Mouse (Mus musculus): ENCODE results near the gene Ccr8. TPM values are rescaled to one million over a fixed set of nuclear protein-coding genes. Genes with fewer than 3 reads are reported as not detected.

Ccr8 gene
- polyA plus RNA-seq, 1 experiment, result not detected

DNA sequence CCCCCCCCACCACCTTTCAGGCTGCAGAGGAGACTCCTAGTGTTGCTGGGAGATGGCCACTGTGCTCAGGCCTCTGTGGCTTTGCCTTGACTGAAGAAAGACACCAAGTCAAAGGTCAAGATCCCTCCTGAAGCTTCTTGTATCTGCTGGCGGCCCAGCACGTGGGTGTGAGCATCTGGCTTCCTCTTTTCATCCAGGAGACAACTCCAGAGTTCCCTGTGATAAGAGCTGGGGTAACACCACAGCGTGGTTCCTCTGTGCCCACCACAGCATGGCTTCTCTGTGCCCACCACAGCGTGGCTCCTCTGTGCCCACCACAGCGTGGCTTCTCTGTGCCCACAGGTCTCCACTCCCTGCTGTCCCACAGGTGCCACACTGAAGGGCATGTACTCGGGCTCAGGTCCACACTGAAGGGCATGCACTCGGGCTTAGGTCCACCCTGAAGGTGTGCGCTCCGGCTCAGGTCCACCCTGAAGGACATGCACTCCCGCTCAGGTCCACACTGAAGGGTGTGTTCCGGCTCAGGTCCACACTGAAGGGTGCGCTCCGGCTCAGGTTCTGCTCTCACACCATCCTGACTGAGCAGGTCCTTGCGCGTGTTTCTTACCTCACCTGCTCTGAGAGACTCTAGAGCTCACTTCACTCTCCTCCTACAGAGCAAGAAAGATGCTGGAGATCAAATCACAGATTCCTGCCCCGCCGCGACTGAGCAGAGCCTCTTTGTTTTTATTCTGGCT, 8.6 kb upstream of the Ccr8 start:
- Histone ChIP-seq H3K36me3 (ENCODE audit: control insufficient read depth, insufficient read depth) (no peaks in the 10 kb centered on the region), H3ac (ENCODE audit: control insufficient read depth, insufficient read length) (no peak overlapping the region), H3K79me2 (ENCODE audit: control insufficient read depth, insufficient read depth) (no peaks in the 10 kb centered on the region), H3K4me3 (no peak overlapping the region), H3K27me3 (ENCODE audit: control insufficient read depth, insufficient read depth, insufficient read length) (peaks cover 5% of the 10 kb centered on the region), H3K4me2 (ENCODE audit: low read depth) (no peak overlapping the region)
- TF ChIP-seq USF1 (IDR thresholded peaks at IDR 0.05; ENCODE audit: low read depth) (no peak), REST (IDR thresholded peaks at IDR 0.05; ENCODE audit: insufficient read depth, insufficient read length) (no peak), MYOD1 (IDR thresholded peaks at IDR 0.05; ENCODE audit: control insufficient read depth in 1 of 3, insufficient read length in 2 of 3, low read depth in 2 of 3) (no peak), MYOG (IDR thresholded peaks at IDR 0.05; ENCODE audit: control insufficient read depth in 1 of 3, insufficient read depth in 1 of 3, insufficient read length in 2 of 3, low read depth in 2 of 3) (no peak), MAX (IDR thresholded peaks at IDR 0.05; ENCODE audit: low read depth) (no peak), SRF (IDR thresholded peaks at IDR 0.05; ENCODE audit: control insufficient read depth, insufficient read length, low read depth) (no peak), E2F4 (IDR thresholded peaks at IDR 0.05; ENCODE audit: insufficient read depth) (no peak), POLR2A (IDR thresholded peaks at IDR 0.05; ENCODE audit: insufficient read length, low read depth) (no peak), TCF3 (IDR thresholded peaks at IDR 0.05; ENCODE audit: insufficient read length, low read depth) (no peak), POLR2AphosphoS2 (IDR thresholded peaks at IDR 0.05; ENCODE audit: insufficient read length, low read depth) (no peak), TCF12 (IDR thresholded peaks at IDR 0.05; ENCODE audit: insufficient read depth, poor library complexity, severe bottlenecking) (no peak), CEBPB (IDR thresholded peaks at IDR 0.05; ENCODE audit: insufficient read depth, poor library complexity, severe bottlenecking) (no peak)

DNA sequence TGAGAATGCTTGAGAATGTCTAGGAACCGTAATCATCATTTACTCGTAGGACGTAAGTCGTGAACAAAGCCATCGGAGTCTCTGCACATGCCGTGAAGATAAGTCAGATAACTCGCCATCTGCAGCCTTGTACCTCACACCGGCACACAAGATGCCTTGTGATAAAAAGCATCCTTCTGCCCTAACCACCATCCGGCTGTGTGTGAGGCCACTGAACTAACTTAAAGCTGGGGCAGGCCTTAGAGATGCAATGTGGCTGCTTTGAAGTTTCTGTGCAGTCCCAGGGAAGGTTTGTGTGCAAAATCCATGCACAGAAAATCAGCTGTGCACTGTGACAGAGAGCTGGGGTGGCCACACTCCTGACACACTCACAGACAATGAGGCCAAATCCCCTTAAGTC, 7.5 kb upstream of the Ccr8 start:
- H3K79me2 ChIP-seq (ENCODE audit: control insufficient read depth, insufficient read depth), result no peaks in the 10 kb centered on the region

DNA sequence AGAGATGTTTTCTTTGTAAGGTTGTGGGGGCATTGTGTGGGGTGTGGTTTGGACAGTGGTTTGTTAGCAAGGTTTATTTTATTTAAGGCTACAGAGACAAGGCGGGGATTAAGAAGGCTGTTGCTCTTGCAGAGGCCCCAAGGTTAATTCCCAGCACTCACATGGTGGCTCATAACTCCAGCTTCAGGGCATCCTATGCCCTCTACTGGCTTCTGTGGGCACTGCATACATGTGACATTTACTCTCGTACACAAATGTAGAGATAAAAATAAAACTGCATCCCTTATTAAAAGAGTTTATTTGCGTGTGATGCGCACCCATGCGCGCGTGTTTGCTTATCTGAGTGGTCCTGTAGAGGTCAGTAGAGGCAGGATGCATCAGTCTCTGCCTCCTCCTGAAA, 2.8 kb upstream of the Ccr8 start:
- Histone ChIP-seq H3K4me2 (ENCODE audit: low read depth) (no peak overlapping the region), H3K79me2 (ENCODE audit: control insufficient read depth, insufficient read depth) (no peaks in the 10 kb centered on the region), H3K36me3 (ENCODE audit: control insufficient read depth, insufficient read depth) (no peaks in the 10 kb centered on the region), H3K27me3 (ENCODE audit: control insufficient read depth, insufficient read depth, insufficient read length) (no peaks in the 10 kb centered on the region), H3ac (ENCODE audit: control insufficient read depth, insufficient read length) (no peak overlapping the region), H3K4me3 (no peak overlapping the region)
- TF ChIP-seq MAX (IDR thresholded peaks at IDR 0.05; ENCODE audit: low read depth), result no peak
- TF ChIP-seq E2F4 (IDR thresholded peaks at IDR 0.05; ENCODE audit: insufficient read depth), result no peak
- no peak for TF ChIP-seq POLR2AphosphoS2 (IDR thresholded peaks at IDR 0.05; ENCODE audit: insufficient read length, low read depth)
- no peak for TF ChIP-seq REST (IDR thresholded peaks at IDR 0.05; ENCODE audit: insufficient read depth, insufficient read length)
- TF ChIP-seq MYOD1 (IDR thresholded peaks at IDR 0.05; ENCODE audit: control insufficient read depth in 1 of 3, insufficient read length in 2 of 3, low read depth in 2 of 3), result no peak
- no peak for TF ChIP-seq SRF (IDR thresholded peaks at IDR 0.05; ENCODE audit: control insufficient read depth, insufficient read length, low read depth)
- TF ChIP-seq CEBPB (IDR thresholded peaks at IDR 0.05; ENCODE audit: insufficient read depth, poor library complexity, severe bottlenecking), result no peak
- no peak for TF ChIP-seq USF1 (IDR thresholded peaks at IDR 0.05; ENCODE audit: low read depth)
- no peak for TF ChIP-seq MYOG (IDR thresholded peaks at IDR 0.05; ENCODE audit: control insufficient read depth in 1 of 3, insufficient read depth in 1 of 3, insufficient read length in 2 of 3, low read depth in 2 of 3)
- TF ChIP-seq TCF12 (IDR thresholded peaks at IDR 0.05; ENCODE audit: insufficient read depth, poor library complexity, severe bottlenecking), result no peak
- no peak for TF ChIP-seq TCF3 (IDR thresholded peaks at IDR 0.05; ENCODE audit: insufficient read length, low read depth)
- TF ChIP-seq POLR2A (IDR thresholded peaks at IDR 0.05; ENCODE audit: insufficient read length, low read depth), result no peak

More for the DNA sequence above, 7.5 kb upstream of the Ccr8 start:
- Histone ChIP-seq H3K36me3 (ENCODE audit: control insufficient read depth, insufficient read depth) (no peaks in the 10 kb centered on the region), H3K4me2 (ENCODE audit: low read depth) (no peak overlapping the region), H3ac (ENCODE audit: control insufficient read depth, insufficient read length) (no peak overlapping the region), H3K4me3 (no peak overlapping the region), H3K27me3 (ENCODE audit: control insufficient read depth, insufficient read depth, insufficient read length) (peaks cover 5% of the 10 kb centered on the region)
- TF ChIP-seq MAX (IDR thresholded peaks at IDR 0.05; ENCODE audit: low read depth) (no peak), USF1 (IDR thresholded peaks at IDR 0.05; ENCODE audit: low read depth) (no peak), MYOD1 (IDR thresholded peaks at IDR 0.05; ENCODE audit: control insufficient read depth in 1 of 3, insufficient read length in 2 of 3, low read depth in 2 of 3) (no peak), CEBPB (IDR thresholded peaks at IDR 0.05; ENCODE audit: insufficient read depth, poor library complexity, severe bottlenecking) (no peak), POLR2AphosphoS2 (IDR thresholded peaks at IDR 0.05; ENCODE audit: insufficient read length, low read depth) (no peak), TCF3 (IDR thresholded peaks at IDR 0.05; ENCODE audit: insufficient read length, low read depth) (no peak), MYOG (IDR thresholded peaks at IDR 0.05; ENCODE audit: control insufficient read depth in 1 of 3, insufficient read depth in 1 of 3, insufficient read length in 2 of 3, low read depth in 2 of 3) (no peak), REST (IDR thresholded peaks at IDR 0.05; ENCODE audit: insufficient read depth, insufficient read length) (no peak), POLR2A (IDR thresholded peaks at IDR 0.05; ENCODE audit: insufficient read length, low read depth) (no peak), E2F4 (IDR thresholded peaks at IDR 0.05; ENCODE audit: insufficient read depth) (no peak), TCF12 (IDR thresholded peaks at IDR 0.05; ENCODE audit: insufficient read depth, poor library complexity, severe bottlenecking) (no peak), SRF (IDR thresholded peaks at IDR 0.05; ENCODE audit: control insufficient read depth, insufficient read length, low read depth) (no peak)

DNA sequence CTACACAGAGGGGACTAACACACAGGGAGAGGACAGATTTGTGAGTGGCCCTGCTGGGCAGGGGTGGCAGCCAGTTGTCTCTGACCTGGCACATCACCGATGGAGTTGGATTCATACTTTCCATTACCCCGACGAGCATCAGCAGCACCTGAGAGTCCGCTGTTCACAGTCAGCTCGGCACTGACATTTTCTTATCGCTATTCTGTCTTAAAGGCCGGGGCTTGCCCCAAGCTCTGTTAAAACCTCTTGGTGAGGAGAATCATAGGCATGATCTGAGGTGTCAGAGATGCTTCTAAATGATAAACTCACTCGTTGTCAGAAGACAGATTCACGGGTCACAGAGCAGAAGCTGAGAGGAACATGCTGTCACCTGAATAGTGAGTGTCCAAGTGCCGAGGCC, 828 bp upstream of the Ccr8 start:
- no peaks in the 10 kb centered on the region for H3K36me3 ChIP-seq (ENCODE audit: control insufficient read depth, insufficient read depth)
- no peak overlapping the region for H3K4me2 ChIP-seq (ENCODE audit: low read depth)
- no peak overlapping the region for H3K4me3 ChIP-seq
- no peaks in the 10 kb centered on the region for H3K79me2 ChIP-seq (ENCODE audit: control insufficient read depth, insufficient read depth)
- H3ac ChIP-seq (ENCODE audit: control insufficient read depth, insufficient read length), result no peak overlapping the region
- TF ChIP-seq E2F4 (IDR thresholded peaks at IDR 0.05; ENCODE audit: insufficient read depth) (no peak), USF1 (IDR thresholded peaks at IDR 0.05; ENCODE audit: low read depth) (no peak), POLR2A (IDR thresholded peaks at IDR 0.05; ENCODE audit: insufficient read length, low read depth) (no peak), POLR2AphosphoS2 (IDR thresholded peaks at IDR 0.05; ENCODE audit: insufficient read length, low read depth) (no peak), TCF12 (IDR thresholded peaks at IDR 0.05; ENCODE audit: insufficient read depth, poor library complexity, severe bottlenecking) (no peak), REST (IDR thresholded peaks at IDR 0.05; ENCODE audit: insufficient read depth, insufficient read length) (no peak), MAX (IDR thresholded peaks at IDR 0.05; ENCODE audit: low read depth) (no peak), TCF3 (IDR thresholded peaks at IDR 0.05; ENCODE audit: insufficient read length, low read depth) (no peak), CEBPB (IDR thresholded peaks at IDR 0.05; ENCODE audit: insufficient read depth, poor library complexity, severe bottlenecking) (no peak), SRF (IDR thresholded peaks at IDR 0.05; ENCODE audit: control insufficient read depth, insufficient read length, low read depth) (no peak), MYOD1 (IDR thresholded peaks at IDR 0.05; ENCODE audit: control insufficient read depth in 1 of 3, insufficient read length in 2 of 3, low read depth in 2 of 3) (no peak), MYOG (IDR thresholded peaks at IDR 0.05; ENCODE audit: control insufficient read depth in 1 of 3, insufficient read depth in 1 of 3, insufficient read length in 2 of 3, low read depth in 2 of 3) (no peak)
- no peaks in the 10 kb centered on the region for H3K27me3 ChIP-seq (ENCODE audit: control insufficient read depth, insufficient read depth, insufficient read length)

All from myocyte (in vitro differentiated cells).